Mouse (Mus musculus): ENCODE data around the gene Ripor3. TPM values are rescaled to one million over a fixed set of nuclear protein-coding genes. Genes with fewer than 3 reads are reported as not detected.

Gene Ripor3
- total and polyA plus RNA-seq, 2 experiments from 2014 or later = 0.45 to 1.0 TPM

- Histone ChIP-seq H3K27me3 (ENCODE audit: insufficient read depth, low read length) (peaks cover 17% of the 10 kb centered on the region; the same call in 1 of the 2 replicates), H3K9me3 (ENCODE audit: low read length) (no peaks in the 10 kb centered on the region), H3K27ac (no peak overlapping the region), H3K9ac (replicated peaks; ENCODE audit: low read length) (no peak overlapping the region), H3K4me1 (ENCODE audit: insufficient read depth, low read length) (peaks cover 11% of the 10 kb centered on the region; the same call in 1 of the 2 replicates), H3K4me2 (ENCODE audit: low read depth, low read length) (no peak overlapping the region), H3K4me3 (ENCODE audit: low read length) (no peak overlapping the region), H3K36me3 (ENCODE audit: insufficient read depth, low read length) (no peaks in the 10 kb centered on the region)
- ATAC-seq (no peak), DNase-seq (ENCODE audit: low spot score) (no peak)
- 20% methylated on average over 5 of the region's 5 CpGs for WGBS
- no peak for TF ChIP-seq CTCF (IDR thresholded peaks at IDR 0.05; ENCODE audit: low read depth)
These were observed 35.4 kb upstream of the Ripor3 start for GRCm38 (mm10) chr2:168045771-168046170.

- peaks cover 15% of the 10 kb centered on the region; the same call in 1 of the 2 replicates for H3K27me3 ChIP-seq (ENCODE audit: insufficient read depth, low read length)
- no peaks in the 10 kb centered on the region for H3K36me3 ChIP-seq (ENCODE audit: insufficient read depth, low read length)
- no peak for TF ChIP-seq CTCF (IDR thresholded peaks at IDR 0.05; ENCODE audit: low read depth)
- H3K4me1 ChIP-seq (ENCODE audit: insufficient read depth, low read length) = peaks cover 8% of the 10 kb centered on the region; the same call in 1 of the 2 replicates
- ATAC-seq (no peak), DNase-seq (ENCODE audit: low spot score) (no peak)
- H3K27ac ChIP-seq = no peak overlapping the region
- H3K9me3 ChIP-seq (ENCODE audit: low read length) = no peaks in the 10 kb centered on the region
- no peak overlapping the region for H3K4me3 ChIP-seq (ENCODE audit: low read length)
- H3K4me2 ChIP-seq (ENCODE audit: low read depth, low read length) = no peak overlapping the region
- H3K9ac ChIP-seq (replicated peaks; ENCODE audit: low read length) = no peak overlapping the region
- WGBS = 55% methylated on average over 13 of the region's 13 CpGs
These were observed 34.9 kb upstream of the Ripor3 start for GRCm38 (mm10) chr2:168045357-168045756.

- Histone ChIP-seq H3K36me3 (ENCODE audit: insufficient read depth, low read length) (no peaks in the 10 kb centered on the region), H3K27ac (no peak overlapping the region), H3K4me1 (ENCODE audit: insufficient read depth, low read length) (peaks cover 4% of the 10 kb centered on the region; the same call in 1 of the 2 replicates), H3K4me2 (ENCODE audit: low read depth, low read length) (no peak overlapping the region), H3K4me3 (ENCODE audit: low read length) (no peak overlapping the region), H3K27me3 (ENCODE audit: insufficient read depth, low read length) (peaks cover 10% of the 10 kb centered on the region; the same call in 1 of the 2 replicates), H3K9ac (replicated peaks; ENCODE audit: low read length) (no peak overlapping the region), H3K9me3 (ENCODE audit: low read length) (no peaks in the 10 kb centered on the region)
- no peak for ATAC-seq
- DNase-seq (ENCODE audit: low spot score) = no peak
- TF ChIP-seq CTCF (IDR thresholded peaks at IDR 0.05; ENCODE audit: low read depth) = no peak
- 77% methylated on average over 10 of the region's 10 CpGs for WGBS
These were observed 34.4 kb upstream of the Ripor3 start for GRCm38 (mm10) chr2:168044681-168045287.

GRCm38 (mm10) chr2:168042019-168042418, 31.6 kb upstream of the Ripor3 start:
- Histone ChIP-seq H3K4me3 (ENCODE audit: low read length) (no peak overlapping the region), H3K4me1 (ENCODE audit: insufficient read depth, low read length) (peaks cover 4% of the 10 kb centered on the region), H3K27me3 (ENCODE audit: insufficient read depth, low read length) (no peaks in the 10 kb centered on the region), H3K9ac (replicated peaks; ENCODE audit: low read length) (no peak overlapping the region), H3K36me3 (ENCODE audit: insufficient read depth, low read length) (no peaks in the 10 kb centered on the region), H3K9me3 (ENCODE audit: low read length) (no peaks in the 10 kb centered on the region), H3K4me2 (ENCODE audit: low read depth, low read length) (no peak overlapping the region), H3K27ac (0 out of 2 replicates have a peak overlapping the region, but pooled peaks have one; percentile 4)
- DNase-seq (ENCODE audit: low spot score) (peak; percentile 86), ATAC-seq (peak; percentile 88)
- TF ChIP-seq CTCF (IDR thresholded peaks at IDR 0.05; ENCODE audit: low read depth) = no peak
- WGBS = 53% methylated on average over 6 of the region's 6 CpGs

- WGBS = 34% methylated on average over 3 of the region's 3 CpGs
- Histone ChIP-seq H3K27ac (no peak overlapping the region), H3K9me3 (ENCODE audit: low read length) (no peaks in the 10 kb centered on the region), H3K9ac (replicated peaks; ENCODE audit: low read length) (no peak overlapping the region), H3K27me3 (ENCODE audit: insufficient read depth, low read length) (no peaks in the 10 kb centered on the region), H3K4me1 (ENCODE audit: insufficient read depth, low read length) (peaks cover 4% of the 10 kb centered on the region), H3K36me3 (ENCODE audit: insufficient read depth, low read length) (no peaks in the 10 kb centered on the region), H3K4me2 (ENCODE audit: low read depth, low read length) (no peak overlapping the region), H3K4me3 (ENCODE audit: low read length) (no peak overlapping the region)
- TF ChIP-seq CTCF (IDR thresholded peaks at IDR 0.05; ENCODE audit: low read depth) = no peak
- DNase-seq (ENCODE audit: low spot score) = no peak
- no peak for ATAC-seq
These were observed 30.3 kb upstream of the Ripor3 start for GRCm38 (mm10) chr2:168040751-168041150.

- no peak overlapping the region for H3K9ac ChIP-seq (replicated peaks; ENCODE audit: low read length)
- H3K4me2 ChIP-seq (ENCODE audit: low read depth, low read length) = no peak overlapping the region
- no peak overlapping the region for H3K27ac ChIP-seq
- H3K4me1 ChIP-seq (ENCODE audit: insufficient read depth, low read length) = no peaks in the 10 kb centered on the region; the same call in none of the 2 replicates
- no peak for DNase-seq (ENCODE audit: low spot score)
- no peaks in the 10 kb centered on the region for H3K9me3 ChIP-seq (ENCODE audit: low read length)
- WGBS = 29% methylated on average over 3 of the region's 3 CpGs
- H3K4me3 ChIP-seq (ENCODE audit: low read length) = no peak overlapping the region
- no peaks in the 10 kb centered on the region for H3K27me3 ChIP-seq (ENCODE audit: insufficient read depth, low read length)
- no peaks in the 10 kb centered on the region for H3K36me3 ChIP-seq (ENCODE audit: insufficient read depth, low read length)
- ATAC-seq = no peak
- no peak for TF ChIP-seq CTCF (IDR thresholded peaks at IDR 0.05; ENCODE audit: low read depth)
These were observed 26.6 kb upstream of the Ripor3 start for GRCm38 (mm10) chr2:168037063-168037462.

- Histone ChIP-seq H3K4me1 (ENCODE audit: insufficient read depth, low read length) (no peaks in the 10 kb centered on the region; the same call in none of the 2 replicates), H3K9ac (replicated peaks; ENCODE audit: low read length) (no peak overlapping the region), H3K27ac (no peak overlapping the region), H3K27me3 (ENCODE audit: insufficient read depth, low read length) (no peaks in the 10 kb centered on the region), H3K4me2 (ENCODE audit: low read depth, low read length) (no peak overlapping the region), H3K4me3 (ENCODE audit: low read length) (no peak overlapping the region), H3K9me3 (ENCODE audit: low read length) (no peaks in the 10 kb centered on the region), H3K36me3 (ENCODE audit: insufficient read depth, low read length) (no peaks in the 10 kb centered on the region)
- no peak for DNase-seq (ENCODE audit: low spot score)
- ATAC-seq = no peak
- no peak for TF ChIP-seq CTCF (IDR thresholded peaks at IDR 0.05; ENCODE audit: low read depth)
- WGBS = 88% methylated on average over 6 of the region's 6 CpGs
These were observed 25.5 kb upstream of the Ripor3 start for GRCm38 (mm10) chr2:168035907-168036306.
